Comparison of ENCODE assay signal across 10 mouse cellular contexts in the genomic region with DNA sequence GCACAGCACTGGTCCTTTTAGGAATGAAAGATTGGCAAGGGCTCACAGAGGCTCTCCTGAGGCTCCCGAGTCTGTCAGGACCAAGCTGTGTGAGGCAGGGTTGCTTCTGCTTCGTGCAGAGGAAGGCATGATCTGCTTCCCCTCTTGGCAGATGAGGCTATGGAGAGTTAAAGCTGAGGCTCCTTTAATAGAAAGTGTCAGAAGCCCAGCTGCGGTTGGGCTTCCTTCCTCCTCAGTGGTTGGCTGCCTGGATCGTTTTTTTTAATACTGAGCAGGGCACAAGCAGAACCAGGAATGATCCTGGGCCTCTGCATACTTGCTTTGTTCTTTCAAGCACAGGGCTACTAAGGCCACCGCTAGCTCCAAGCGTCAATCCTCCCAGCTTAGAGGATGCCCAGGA. TPM values are rescaled to one million over a fixed set of nuclear protein-coding genes. Genes with fewer than 3 reads are reported as not detected.
DNase-seq lines count a peak whose midpoint lies in the region.
"Had no signal": no experiment of that assay in that cellular context is flagged by ENCODE, and none has a peak within 500 bp of the region (broad histone marks: within the 10 kb centered on the region; RNA-seq: fewer than 3 reads in every experiment).

No protein-coding gene starts in this region.

- H3K27me3 ChIP-seq in heart, embryonic 10.5 days (ENCODE audit: insufficient read depth, poor library complexity, severe bottlenecking): no peaks in the 10 kb centered on the region

- no peak for DNase-seq in heart, embryonic 10.5 days (ENCODE audit: low spot score)
- DNase-seq in heart, postnatal 4 days: no peak
- peak; percentile 43 for DNase-seq in thymus, postnatal 14 days
- DNase-seq in thymus, postnatal 25 days: no peak
- DNase-seq in lung, postnatal 14 days: peak; percentile 28
- peak; percentile 48 for DNase-seq in thymus, postnatal 4 days
- no peak for DNase-seq in retina, embryonic 14.5 days (ENCODE audit: low spot score)
- no peak for DNase-seq in MN1 (ENCODE audit: low spot score)

- H3K9me3 ChIP-seq in heart, embryonic 10.5 days: no peaks in the 10 kb centered on the region

- peaks cover 13% of the 10 kb centered on the region; the same call in 1 of the 2 replicates for H3K36me3 ChIP-seq in heart, embryonic 10.5 days

- no peak overlapping the region for H3K4me3 ChIP-seq in heart, embryonic 10.5 days

- peak overlapping the region; percentile 32; the same call in 1 of the 2 replicates for H3K27ac ChIP-seq in heart, embryonic 10.5 days

- 41% methylated on average over 6 of the region's 6 CpGs for WGBS in heart, embryonic 10.5 days

- H3K4me1 ChIP-seq in heart, embryonic 10.5 days: peaks cover 13% of the 10 kb centered on the region

RNA-seq across cellular contexts. Expression of gene Phxr2, which starts 4.5 kb away (rescaled TPM):
- not detected in 2 replicates for polyA plus RNA-seq in heart, embryonic 10.5 days (2016; fragmentation: Nextera tagmentation; extraction: Ambion mirVana)
- total RNA-seq in heart, postnatal 4 days (2021): not detected
- total RNA-seq: heart, adult 18-20 months had no signal
- polyA plus RNA-seq: limb, embryonic 11.5 days had no signal

RNA-seq across cellular contexts. Expression of gene Galnt4, which starts 22.7 kb away (rescaled TPM):
- 6.6 TPM in 2 replicates for polyA plus RNA-seq in heart, embryonic 10.5 days (2016; fragmentation: Nextera tagmentation; extraction: Ambion mirVana)
- total RNA-seq in heart, postnatal 4 days (2021): 1 to 10 TPM; 6.1 to 6.3 TPM

RNA-seq across cellular contexts. Expression of gene Poc1b, which starts 23.8 kb away (rescaled TPM):
- polyA plus RNA-seq in heart, embryonic 10.5 days (2016; fragmentation: Nextera tagmentation; extraction: Ambion mirVana): 12.0 and 16.2 TPM in 2 replicates
- total RNA-seq in heart, postnatal 4 days (2021): 10 to 100 TPM in 1 of 2 experiments, 1 to 10 TPM in 1; 8.6 to 11.2 TPM

Comparison
In these comparisons a context has a peak if more than half of its experiments do, and no peak if none do; other contexts are left out.
1. DNase-seq: peak in thymus, postnatal 14 days (single experiment), lung, postnatal 14 days (single experiment) and thymus, postnatal 4 days (single experiment); none in heart, embryonic 10.5 days (single experiment), heart, postnatal 4 days (single experiment), thymus, postnatal 25 days (single experiment), retina, embryonic 14.5 days (single experiment) and MN1 (single experiment).